Mouse (Mus musculus) cerebellum, postnatal 4 days (tissue): ENCODE data around the gene Nanos3.

ENCODE experiments used
- DNase-seq, 2 experiments: peaks; one replicate each; pipeline ENCODE4 v3.0.0; 2022; ENCODE audit warnings: low spot score in 2 of 2, mixed read lengths in 1 of 2

Gene Nanos3

DNA sequence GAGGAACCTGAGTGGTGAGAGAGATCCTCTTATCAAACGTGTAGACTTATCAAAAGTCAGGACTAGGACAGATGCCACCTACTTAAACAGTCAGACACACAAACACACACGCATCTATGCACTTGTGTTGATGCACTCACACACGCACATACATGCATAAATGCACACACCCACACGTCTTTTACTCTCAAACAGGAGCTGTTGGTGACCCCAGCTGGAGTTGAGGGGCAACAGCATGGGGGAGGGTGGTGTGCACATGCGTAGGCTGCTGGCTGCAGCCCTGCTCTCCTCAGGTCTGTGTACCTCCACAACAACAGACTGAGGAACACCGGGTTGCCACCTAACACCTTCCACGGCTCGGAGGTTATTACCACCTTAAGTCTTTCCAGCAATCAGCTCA lies 56.7 kb downstream of the Nanos3 start:
- DNase-seq: no peak

DNA sequence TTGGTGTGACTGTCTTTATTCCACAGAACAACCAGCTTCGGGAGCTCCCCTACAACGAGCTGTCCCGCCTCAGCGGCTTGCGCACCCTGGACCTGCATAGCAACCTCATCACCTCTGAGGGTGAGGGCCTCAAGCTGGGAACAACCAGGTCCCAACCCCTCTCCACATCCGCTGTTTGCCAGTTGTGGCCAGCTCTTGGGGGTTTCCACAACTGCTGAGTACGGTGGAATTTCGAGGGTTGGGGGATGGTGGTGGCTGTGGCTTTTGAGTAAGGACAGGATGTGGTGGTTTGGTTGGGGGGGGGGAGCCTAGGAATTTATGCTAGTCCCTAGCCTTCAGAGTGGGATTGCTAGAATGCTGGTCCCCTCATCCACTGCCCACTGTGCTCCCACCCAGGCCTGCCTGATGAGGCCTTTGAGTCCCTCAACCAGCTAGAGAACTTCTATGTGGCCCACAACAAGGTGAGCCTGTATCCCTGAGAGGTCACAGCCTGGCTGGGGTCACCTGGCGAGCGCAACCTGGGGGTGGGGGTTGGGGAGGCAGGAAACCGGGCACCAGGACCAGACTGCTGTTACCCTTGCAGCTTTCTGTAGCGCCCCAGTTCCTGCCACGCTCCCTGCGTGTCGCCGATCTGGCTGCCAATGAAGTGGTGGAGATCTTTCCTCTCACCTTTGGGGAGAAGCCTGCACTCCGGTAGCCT lies 57.7 kb downstream of the Nanos3 start:
- DNase-seq: no peak

DNA sequence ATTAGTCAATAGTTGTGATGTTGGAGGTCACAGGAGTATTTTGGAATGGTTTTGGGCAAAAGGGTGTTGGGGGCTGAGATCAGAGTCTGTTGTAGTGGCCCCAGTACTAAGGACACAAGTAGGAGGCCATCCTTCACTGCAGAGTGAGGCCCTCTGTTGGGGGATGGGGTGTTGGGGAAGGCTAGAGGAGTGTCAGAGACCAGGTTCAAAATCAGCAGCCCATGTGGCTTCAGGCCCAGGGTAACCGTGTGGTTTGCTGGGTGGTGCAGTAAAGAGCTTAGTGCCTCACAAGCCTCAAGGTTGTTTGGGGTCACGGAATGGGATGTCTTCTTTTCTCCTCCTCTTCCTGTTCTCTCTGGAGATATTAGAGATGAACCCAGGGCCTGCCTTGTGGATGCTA lies 58.3 kb downstream of the Nanos3 start:
- no peak for DNase-seq

DNA sequence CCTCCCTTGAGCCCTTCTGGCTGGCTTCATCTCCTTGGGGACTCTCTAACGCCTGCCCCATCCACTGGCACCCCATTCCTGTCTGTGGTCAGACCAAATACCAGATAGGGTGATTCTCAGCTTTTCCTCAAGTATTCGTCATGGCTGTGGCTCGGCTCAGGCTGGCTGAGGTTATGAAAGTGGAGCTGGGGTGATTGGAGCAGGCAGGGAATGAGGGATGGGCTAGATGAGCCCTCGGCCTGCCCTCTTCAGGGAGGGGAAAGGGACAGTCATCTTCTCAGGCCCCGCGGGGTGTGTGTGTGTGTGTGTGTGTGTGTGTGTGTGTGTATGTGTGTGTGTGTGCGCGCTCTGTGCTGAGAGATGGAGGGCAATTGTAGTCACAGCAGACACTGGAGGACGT lies 59.4 kb downstream of the Nanos3 start, which contains the start of gene Podnl1:
Podnl1 (plus strand) TSS at position 334 of the 400 bp plus-strand sequence.
- no peak for DNase-seq
